Mouse (Mus musculus): ENCODE measurements around the gene Fxyd1. TPM values are rescaled to one million over a fixed set of nuclear protein-coding genes. Genes with fewer than 3 reads are reported as not detected.
A peak's percentile ranks its signal among the peaks of the same experiment; 100 is the strongest.

Fxyd1 gene
- 1,000 to 10,000 TPM in 1 of 2 experiments, 100 to 1,000 TPM in 1; 991 to 1,156 TPM for total RNA-seq (2021)
- long read RNA-seq, experiment 1, transcript Fxyd1-212 (8 exons, 568 nt): minor isoform, 313 of 6,002 reads
- long read RNA-seq, experiment 1, transcript Fxyd1-202 (8 exons, 522 nt): minor isoform, 36 of 6,002 reads
- long read RNA-seq, experiment 1, transcript Fxyd1-213 (3 exons, 255 nt): major isoform, 4,318 of 6,002 reads
- long read RNA-seq, experiment 1, transcript Fxyd1-203 (8 exons, 492 nt): minor isoform, 298 of 6,002 reads
- long read RNA-seq, experiment 1, partial matches to known transcripts: 767 of 6,002 reads
- long read RNA-seq, experiment 1, other reads (novel, unspliced or antisense): 154 of 6,002 reads
- long read RNA-seq, experiment 2, transcript Fxyd1-203 (8 exons, 492 nt): minor isoform, 336 of 6,804 reads
- long read RNA-seq, experiment 2, transcript Fxyd1-202 (8 exons, 522 nt): minor isoform, 52 of 6,804 reads
- long read RNA-seq, experiment 2, transcript Fxyd1-213 (3 exons, 255 nt): major isoform, 4,886 of 6,804 reads
- long read RNA-seq, experiment 2, transcript Fxyd1-212 (8 exons, 568 nt): minor isoform, 352 of 6,804 reads
- long read RNA-seq, experiment 2, partial matches to known transcripts: 869 of 6,804 reads
- long read RNA-seq, experiment 2, other reads (novel, unspliced or antisense): 168 of 6,804 reads

- intact Hi-C loops (cut with DNase I): no loop called here
- no peak for DNase-seq
Observed at GRCm38 (mm10) chr7:31057071-31057470, at the start of gene Fxyd1. Fxyd1 (minus strand) TSS chr7:31057199.

- DNase-seq: no peak
- intact Hi-C loops (cut with DNase I): loop anchor here (5.0 kb wide), 1 partner anchor 51 kb away; the partner anchor contains the start of gene Gramd1a
Observed at GRCm38 (mm10) chr7:31106166-31106565, 49.2 kb upstream of the Fxyd1 start.

- intact Hi-C loops (cut with DNase I): loop anchor here (5.0 kb wide), 1 partner anchor 52 kb away; the partner anchor contains the start of gene Gramd1a
- peak; percentile 65 to 74 for DNase-seq
Observed at GRCm38 (mm10) chr7:31105061-31105768, 48.2 kb upstream of the Fxyd1 start.

GRCm38 (mm10) chr7:31100786-31101185 lies 43.8 kb upstream of the Fxyd1 start:
- intact Hi-C loops (cut with DNase I): no loop called here
- no peak for DNase-seq

GRCm38 (mm10) chr7:31099612-31099982 lies 42.6 kb upstream of the Fxyd1 start:
- DNase-seq: no peak
- intact Hi-C loops (cut with DNase I): loop anchor here (5.0 kb wide), 1 partner anchor 137 kb away; no protein-coding TSS in a partner anchor

- intact Hi-C loops (cut with DNase I): loop anchor here (5.0 kb wide), 1 partner anchor 137 kb away; no protein-coding TSS in a partner anchor
- DNase-seq: peak in 1 of 2 experiments; percentile 34
Observed at GRCm38 (mm10) chr7:31098697-31099611, 42.0 kb upstream of the Fxyd1 start.

GRCm38 (mm10) chr7:31097583-31098248 lies 40.7 kb upstream of the Fxyd1 start:
- intact Hi-C loops (cut with DNase I): loop anchor here (5.0 kb wide), 1 partner anchor 135 kb away; no protein-coding TSS in a partner anchor
- DNase-seq: peak; percentile 86 to 91

GRCm38 (mm10) chr7:31096892-31097564 lies 40.0 kb upstream of the Fxyd1 start:
- intact Hi-C loops (cut with DNase I): loop anchor here (5.0 kb wide), 1 partner anchor 135 kb away; no protein-coding TSS in a partner anchor
- no peak for DNase-seq

- intact Hi-C loops (cut with DNase I): loop anchor here (1.0 to 5.0 kb wide), 2 partner anchors 36 to 133 kb away; partner anchors contain the start of gene Lgi4
- DNase-seq: no peak
Observed at GRCm38 (mm10) chr7:31094774-31095501, 37.9 kb upstream of the Fxyd1 start.

- no peak for DNase-seq
- intact Hi-C loops (cut with DNase I): no loop called here
Observed at GRCm38 (mm10) chr7:31089721-31090120, 32.7 kb upstream of the Fxyd1 start.

GRCm38 (mm10) chr7:31088206-31088605 lies 31.2 kb upstream of the Fxyd1 start:
- DNase-seq: no peak
- intact Hi-C loops (cut with DNase I): no loop called here

GRCm38 (mm10) chr7:31087262-31087661 lies 30.3 kb upstream of the Fxyd1 start:
- intact Hi-C loops (cut with DNase I): no loop called here
- DNase-seq: no peak

- intact Hi-C loops (cut with DNase I): no loop called here
- no peak for DNase-seq
Observed at GRCm38 (mm10) chr7:31086175-31086755, 29.3 kb upstream of the Fxyd1 start.

GRCm38 (mm10) chr7:31085171-31085570 lies 28.2 kb upstream of the Fxyd1 start:
- DNase-seq: peak; percentile 47 to 55
- intact Hi-C loops (cut with DNase I): no loop called here

- no peak for DNase-seq
- intact Hi-C loops (cut with DNase I): no loop called here
Observed at GRCm38 (mm10) chr7:31084140-31084539, 27.1 kb upstream of the Fxyd1 start.

GRCm38 (mm10) chr7:31082831-31083588 lies 26.0 kb upstream of the Fxyd1 start:
- intact Hi-C loops (cut with DNase I): no loop called here
- peak; percentile 71 to 77 for DNase-seq

- intact Hi-C loops (cut with DNase I): no loop called here
- DNase-seq: no peak
Observed at GRCm38 (mm10) chr7:31082106-31082505, 25.1 kb upstream of the Fxyd1 start.
